Mouse (Mus musculus) erythroblast, embryonic 14.5 days (primary cell): ENCODE data around the gene Car11.

Experiments used
- GATA1 ChIP-seq: IDR thresholded peaks from 2 replicates; pipeline ENCODE4 v1.6.1; 2012; ENCODE audit warnings: low read length, inconsistent platforms, mixed read lengths
- TAL1 ChIP-seq: IDR thresholded peaks from 3 replicates; pipeline ENCODE4 v1.6.1; 2012; ENCODE audit warnings: low read length, inconsistent platforms, mixed read lengths

- TF ChIP-seq GATA1 (no peak), TAL1 (no peak)
Observed at GRCm38 (mm10) chr7:45742338-45742737, 42.7 kb downstream of the Car11 start.
